ENCODE assay signal across 12 mouse cellular contexts in genomic region chr10:111073851-111074430, GRCm38 (mm10).
A peak's percentile ranks its signal among the peaks of the same experiment; 100 is the strongest.
DNase-seq lines count a peak whose midpoint lies in the region; ATAC-seq lines count a peak whose summit lies in the region.
"Had no signal": no experiment of that assay in that cellular context is flagged by ENCODE, and none has a peak within 500 bp of the region (broad histone marks: within the 10 kb centered on the region; RNA-seq: fewer than 3 reads in every experiment).

No protein-coding gene starts in this region.

- H3K4me2 ChIP-seq in intestine, embryonic 14.5 days (ENCODE audit: low read length): peak overlapping the region; percentile 11; the same call in 1 of the 2 replicates
- H3K4me2 ChIP-seq: limb, embryonic 15.5 days had no signal

- ATAC-seq in intestine, embryonic 14.5 days (replicated peaks; ENCODE audit: low FRiP score, low TSS enrichment, low read depth): peak; percentile 84
- ATAC-seq in megakaryocyte-erythroid progenitor cell, adult 5-6 weeks (replicated peaks; ENCODE audit: low FRiP score, low TSS enrichment, poor library complexity, severe bottlenecking): no peak

- H3K9ac ChIP-seq in intestine, embryonic 14.5 days (ENCODE audit: low read length): no peak overlapping the region
- H3K9ac ChIP-seq: limb, embryonic 15.5 days had no signal

- H3K36me3 ChIP-seq in intestine, embryonic 14.5 days (ENCODE audit: control insufficient read depth, insufficient read depth, low read length): no peaks in the 10 kb centered on the region
- H3K36me3 ChIP-seq: limb, embryonic 15.5 days had no signal

- peaks cover 13% of the 10 kb centered on the region; the same call in 1 of the 2 replicates for H3K4me1 ChIP-seq in intestine, embryonic 14.5 days (replicated peaks; ENCODE audit: control insufficient read depth, insufficient read depth, low read length)
- H3K4me1 ChIP-seq: limb, embryonic 15.5 days had no signal

- H3K27ac ChIP-seq in intestine, embryonic 14.5 days (ENCODE audit: low read depth): peak overlapping the region; percentile 65
- H3K27ac ChIP-seq: kidney, postnatal 0 days; limb, embryonic 15.5 days had no signal

- DNase-seq in gastrocnemius, adult 18-20 months (ENCODE audit: low spot score): peak; percentile 13
- DNase-seq in gastrocnemius, postnatal 14 days: no peak
- peak; percentile 7 for DNase-seq in c-Kit-positive CD71-negative TER-119-negative erythroid progenitor cells, embryonic 14.5 days (ENCODE audit: low read depth)
- peak; percentile 70 for DNase-seq in intestine, embryonic 14.5 days (ENCODE audit: low spot score)
- DNase-seq in lung, postnatal 14 days: peak; percentile 43
- DNase-seq in B cell, adult 2 months: no peak
- no peak for DNase-seq in left cerebral cortex, postnatal 4 days
- DNase-seq: adrenal gland, adult 8-10 months; cerebellum, adult 9-10 months had no signal

- intact Hi-C loops in gastrocnemius, postnatal 14 days (cut with DNase I; ENCODE audit: low total_unique reads): no loop called here
- intact Hi-C loops in left cerebral cortex, postnatal 4 days (cut with DNase I): no loop called here

- no peak overlapping the region for H3K4me3 ChIP-seq in intestine, embryonic 14.5 days (ENCODE audit: low read depth, low read length)
- H3K4me3 ChIP-seq: limb, embryonic 15.5 days had no signal

- WGBS in intestine, embryonic 14.5 days: 53% methylated on average over 5 of the region's 5 CpGs

- no peaks in the 10 kb centered on the region for H3K9me3 ChIP-seq in intestine, embryonic 14.5 days (ENCODE audit: control insufficient read depth, low read length)
- H3K9me3 ChIP-seq: limb, embryonic 15.5 days had no signal

- no peaks in the 10 kb centered on the region; the same call in 1 of the 2 replicates for H3K27me3 ChIP-seq in intestine, embryonic 14.5 days (replicated peaks; ENCODE audit: control insufficient read depth, insufficient read depth, low read length)
- H3K27me3 ChIP-seq: limb, embryonic 15.5 days had no signal

Comparison
In these comparisons a context has a peak if more than half of its experiments do, and no peak if none do; other contexts are left out.
1. DNase-seq: peak in gastrocnemius, adult 18-20 months (single experiment), c-Kit-positive CD71-negative TER-119-negative erythroid progenitor cells, embryonic 14.5 days (single experiment), intestine, embryonic 14.5 days (single experiment) and lung, postnatal 14 days (single experiment); none in gastrocnemius, postnatal 14 days (single experiment), B cell, adult 2 months (0 of 2) and left cerebral cortex, postnatal 4 days (single experiment).